Mouse (Mus musculus) limb, embryonic 15.5 days (tissue): ENCODE results near the gene Kctd6. TPM values are rescaled to one million over a fixed set of nuclear protein-coding genes. Genes with fewer than 3 reads are reported as not detected.

Experiments used
- ATAC-seq: fragments of 200-750 bp; cut with Nextera tagmentation; 2 replicates; pipeline ENCODE4 v1.8.0; 2017; ENCODE audit warnings: low read depth, moderate TSS enrichment; ENCODE audit not compliant: insufficient number of reproducible peaks, low FRiP score, low TSS enrichment
- H3K27ac ChIP-seq: fragments of 300-500 bp; sonication (generic); 2 replicates; pipeline ENCODE4 v1.5.1; 2015; ENCODE audit warnings: moderate library complexity, mild to moderate bottlenecking, inconsistent platforms
- H3K27me3 ChIP-seq: fragments of 300-500 bp; sonication (generic); 2 replicates; pipeline ENCODE4 v1.6.1; 2015; ENCODE audit warnings: inconsistent platforms
- H3K36me3 ChIP-seq: fragments of 300-500 bp; sonication (generic); 2 replicates; pipeline ENCODE4 v1.6.1; 2015; ENCODE audit warnings: inconsistent platforms
- H3K4me1 ChIP-seq: fragments of 300-500 bp; sonication (generic); 2 replicates; pipeline ENCODE4 v1.6.1; 2015; ENCODE audit warnings: inconsistent platforms
- H3K4me2 ChIP-seq: fragments of 300-500 bp; sonication (generic); 2 replicates; pipeline ENCODE4 v1.6.1; 2015; ENCODE audit warnings: mild to moderate bottlenecking, inconsistent platforms
- H3K4me3 ChIP-seq: fragments of 300-500 bp; sonication (generic); 2 replicates; pipeline ENCODE4 v1.5.1; 2015; ENCODE audit warnings: mild to moderate bottlenecking, inconsistent platforms
- H3K9ac ChIP-seq: fragments of 300-500 bp; sonication (generic); 2 replicates; pipeline ENCODE4 v1.6.1; 2015; ENCODE audit warnings: inconsistent platforms
- H3K9me3 ChIP-seq: fragments of 300-500 bp; sonication (generic); 2 replicates; pipeline ENCODE4 v1.6.1; 2016; ENCODE audit warnings: inconsistent platforms
- WGBS: fragments of 180-500 bp; shearing (Covaris S2); methylation state at CpG from one replicate; pipeline ENCODE4 v1.1.7; 2015; 5-methylcytosine and 5-hydroxymethylcytosine counted together
- polyA plus RNA-seq: library from polyadenylated mRNA; unstranded; fragments of >200 nt; fragmentation: Nextera tagmentation; extraction: Ambion mirVana; gene quantifications from 2 replicates; pipeline ENCODE4 v1.2.1, GENCODE M21; 2015

Gene Kctd6
- polyA plus RNA-seq, 1 experiment from 2014 or later, result 8.9 TPM

GRCm38 (mm10) chr14:8232155-8232910, 18.4 kb downstream of the Kctd6 start:
- no peak overlapping the region for H3K4me2 ChIP-seq
- H3K4me3 ChIP-seq, result no peak overlapping the region
- H3K27ac ChIP-seq, result no peak overlapping the region
- ATAC-seq, result no peak
- H3K9ac ChIP-seq, result no peak overlapping the region
- no peaks in the 10 kb centered on the region for H3K36me3 ChIP-seq
- no peaks in the 10 kb centered on the region for H3K9me3 ChIP-seq
- H3K4me1 ChIP-seq, result no peaks in the 10 kb centered on the region
- 80% methylated on average over 6 of the region's 6 CpGs for WGBS
- H3K27me3 ChIP-seq, result no peaks in the 10 kb centered on the region

- Histone ChIP-seq H3K27ac (no peak overlapping the region), H3K36me3 (no peaks in the 10 kb centered on the region), H3K9ac (no peak overlapping the region), H3K4me2 (no peak overlapping the region), H3K4me3 (no peak overlapping the region), H3K4me1 (no peaks in the 10 kb centered on the region), H3K9me3 (no peaks in the 10 kb centered on the region), H3K27me3 (no peaks in the 10 kb centered on the region)
- WGBS, result 74% methylated on average over 1 of the region's 1 CpGs
- no peak for ATAC-seq
Observed at GRCm38 (mm10) chr14:8233252-8233651, 19.3 kb downstream of the Kctd6 start.

- H3K27me3 ChIP-seq, result no peaks in the 10 kb centered on the region
- H3K9me3 ChIP-seq, result no peaks in the 10 kb centered on the region
- no peak overlapping the region for H3K4me2 ChIP-seq
- H3K4me1 ChIP-seq, result no peaks in the 10 kb centered on the region
- no peak overlapping the region for H3K27ac ChIP-seq
- no peaks in the 10 kb centered on the region for H3K36me3 ChIP-seq
- no peak overlapping the region for H3K4me3 ChIP-seq
- no peak overlapping the region for H3K9ac ChIP-seq
- no peak for ATAC-seq
Observed at GRCm38 (mm10) chr14:8241816-8242215, 27.9 kb downstream of the Kctd6 start.

- Histone ChIP-seq H3K4me3 (no peak overlapping the region), H3K36me3 (no peaks in the 10 kb centered on the region), H3K4me2 (no peak overlapping the region), H3K9ac (no peak overlapping the region), H3K27me3 (no peaks in the 10 kb centered on the region), H3K27ac (no peak overlapping the region), H3K9me3 (no peaks in the 10 kb centered on the region), H3K4me1 (no peaks in the 10 kb centered on the region)
- ATAC-seq, result no peak
- 64% methylated on average over 5 of the region's 5 CpGs for WGBS
Observed at GRCm38 (mm10) chr14:8242388-8242920, 28.5 kb downstream of the Kctd6 start.

- no peaks in the 10 kb centered on the region for H3K36me3 ChIP-seq
- H3K4me1 ChIP-seq, result no peaks in the 10 kb centered on the region
- H3K4me3 ChIP-seq, result no peak overlapping the region
- no peak for ATAC-seq
- H3K27ac ChIP-seq, result no peak overlapping the region
- no peaks in the 10 kb centered on the region for H3K27me3 ChIP-seq
- H3K9me3 ChIP-seq, result no peaks in the 10 kb centered on the region
- WGBS, result 74% methylated on average over 8 of the region's 8 CpGs
- H3K9ac ChIP-seq, result no peak overlapping the region
- no peak overlapping the region for H3K4me2 ChIP-seq
Observed at GRCm38 (mm10) chr14:8243136-8243888, 29.4 kb downstream of the Kctd6 start.

GRCm38 (mm10) chr14:8244211-8244611, 30.3 kb downstream of the Kctd6 start:
- Histone ChIP-seq H3K4me1 (no peaks in the 10 kb centered on the region), H3K27me3 (no peaks in the 10 kb centered on the region), H3K4me3 (no peak overlapping the region), H3K27ac (no peak overlapping the region), H3K9ac (no peak overlapping the region), H3K36me3 (no peaks in the 10 kb centered on the region), H3K4me2 (no peak overlapping the region), H3K9me3 (no peaks in the 10 kb centered on the region)
- 79% methylated on average over 5 of the region's 5 CpGs for WGBS
- ATAC-seq, result no peak

GRCm38 (mm10) chr14:8246878-8247277, 32.9 kb downstream of the Kctd6 start:
- Histone ChIP-seq H3K4me1 (no peaks in the 10 kb centered on the region), H3K27me3 (no peaks in the 10 kb centered on the region), H3K9ac (no peak overlapping the region), H3K36me3 (no peaks in the 10 kb centered on the region), H3K4me2 (no peak overlapping the region), H3K4me3 (no peak overlapping the region), H3K9me3 (no peaks in the 10 kb centered on the region), H3K27ac (no peak overlapping the region)
- no peak for ATAC-seq
- WGBS, result 87% methylated on average over 8 of the region's 8 CpGs

- Histone ChIP-seq H3K9me3 (no peaks in the 10 kb centered on the region), H3K4me2 (no peak overlapping the region), H3K36me3 (no peaks in the 10 kb centered on the region), H3K4me1 (no peaks in the 10 kb centered on the region), H3K27ac (no peak overlapping the region), H3K27me3 (no peaks in the 10 kb centered on the region), H3K4me3 (no peak overlapping the region), H3K9ac (no peak overlapping the region)
- no peak for ATAC-seq
- WGBS, result 83% methylated on average over 1 of the region's 1 CpGs
Observed at GRCm38 (mm10) chr14:8249206-8249605, 35.3 kb downstream of the Kctd6 start.

- Histone ChIP-seq H3K4me1 (no peaks in the 10 kb centered on the region), H3K36me3 (no peaks in the 10 kb centered on the region), H3K9ac (no peak overlapping the region), H3K27me3 (no peaks in the 10 kb centered on the region), H3K4me3 (no peak overlapping the region), H3K4me2 (no peak overlapping the region), H3K27ac (no peak overlapping the region), H3K9me3 (no peaks in the 10 kb centered on the region)
- 76% methylated on average over 9 of the region's 9 CpGs for WGBS
- ATAC-seq, result no peak
Observed at GRCm38 (mm10) chr14:8250141-8250871, 36.4 kb downstream of the Kctd6 start.

- no peak for ATAC-seq
- Histone ChIP-seq H3K36me3 (no peaks in the 10 kb centered on the region), H3K4me3 (no peak overlapping the region), H3K9ac (no peak overlapping the region), H3K4me2 (no peak overlapping the region), H3K27me3 (0 out of 2 replicates have a peak, but pooled peaks cover 2% of the 10 kb centered on the region), H3K4me1 (no peaks in the 10 kb centered on the region), H3K27ac (no peak overlapping the region), H3K9me3 (no peaks in the 10 kb centered on the region)
- 89% methylated on average over 8 of the region's 8 CpGs for WGBS
Observed at GRCm38 (mm10) chr14:8251330-8251885, 37.5 kb downstream of the Kctd6 start.

- H3K4me1 ChIP-seq, result peaks cover 4% of the 10 kb centered on the region; the same call in 1 of the 2 replicates
- H3K9me3 ChIP-seq, result no peaks in the 10 kb centered on the region
- H3K4me3 ChIP-seq, result no peak overlapping the region
- ATAC-seq, result no peak
- 69% methylated on average over 7 of the region's 7 CpGs for WGBS
- H3K27me3 ChIP-seq, result 0 out of 2 replicates have a peak, but pooled peaks cover 2% of the 10 kb centered on the region
- H3K4me2 ChIP-seq, result no peak overlapping the region
- no peak overlapping the region for H3K9ac ChIP-seq
- H3K27ac ChIP-seq, result no peak overlapping the region
- no peaks in the 10 kb centered on the region for H3K36me3 ChIP-seq
Observed at GRCm38 (mm10) chr14:8255076-8255729, 41.3 kb downstream of the Kctd6 start.
